Mouse (Mus musculus) CH12.LX (cell line): ENCODE measurements around the gene Lcn5. TPM values are rescaled to one million over a fixed set of nuclear protein-coding genes. Genes with fewer than 3 reads are reported as not detected.

Experiments
- DNase-seq: peaks from one replicate; pipeline ENCODE4 v3.0.0-alpha.2; 2013; ENCODE audit errors: extremely low read depth
- H3K27ac ChIP-seq: 2 replicates; pipeline ENCODE4 v1.5.1; 2012; ENCODE audit warnings: low read depth, mild to moderate bottlenecking, control low read depth, moderate library complexity; ENCODE audit not compliant: insufficient read depth
- H3K27me3 ChIP-seq: replicated peaks from 2 replicates; pipeline ENCODE3; 2012; ENCODE audit warnings: inconsistent platforms
- H3K36me3 ChIP-seq, 2 experiments: replicated peaks in 1 of 2; 2 replicates each; pipeline versions ENCODE3 to v1.6.1; 2012; ENCODE audit warnings: inconsistent platforms in 1 of 2, low read length in 1 of 2, mild to moderate bottlenecking in 1 of 2, mixed read lengths in 1 of 2, moderate library complexity in 1 of 2; ENCODE audit not compliant: control insufficient read depth in 1 of 2, insufficient read depth in 1 of 2
- H3K4me1 ChIP-seq, 2 experiments: 2 replicates each; pipeline ENCODE4 v1.6.1; 2012; ENCODE audit warnings: inconsistent platforms in 1 of 2, moderate library complexity in 1 of 2; ENCODE audit not compliant: insufficient read depth in 2 of 2, control insufficient read depth in 1 of 2
- H3K4me2 ChIP-seq: 2 replicates; pipeline ENCODE4 v1.6.1; 2012; ENCODE audit warnings: low read depth, mild to moderate bottlenecking, control low read depth; ENCODE audit not compliant: poor library complexity, insufficient read depth, severe bottlenecking
- H3K4me3 ChIP-seq, 3 experiments: fragments of 150-350 bp in 1 of 3; sonication (generic) in 1 of 3; replicated peaks in 1 of 3; 2 replicates each; pipeline versions ENCODE3 to v1.5.1; 2011 to 2012; ENCODE audit warnings: low read depth in 2 of 3, low read length in 2 of 3, mild to moderate bottlenecking in 2 of 3, moderate library complexity in 2 of 3, control low read depth in 1 of 3, improper control_type of control experiment in 1 of 3, inconsistent platforms in 1 of 3, mixed read lengths in 1 of 3; ENCODE audit not compliant: poor library complexity in 1 of 3
- H3K79me2 ChIP-seq: replicated peaks from 2 replicates; pipeline ENCODE4 v1.6.1; 2012; ENCODE audit warnings: mild to moderate bottlenecking, moderate library complexity; ENCODE audit not compliant: control insufficient read depth, poor library complexity, insufficient read depth, severe bottlenecking; ENCODE audit errors: extremely low read depth
- H3K9ac ChIP-seq: 2 replicates; pipeline ENCODE4 v1.6.1; 2012; ENCODE audit warnings: low read depth, mild to moderate bottlenecking, control low read depth, moderate library complexity; ENCODE audit not compliant: insufficient read depth
- H3K9me3 ChIP-seq: replicated peaks from 2 replicates; pipeline ENCODE3; 2012; ENCODE audit warnings: low read length, inconsistent platforms, mixed read lengths
- CHD2 ChIP-seq: IDR thresholded peaks from 2 replicates; pipeline ENCODE4 v1.6.1; 2011; ENCODE audit warnings: low read length, improper control_type of control experiment
- CTCF ChIP-seq, 2 experiments: IDR thresholded peaks in 1 of 2; conservative IDR thresholded peaks in 1 of 2; 2 replicates each; pipeline ENCODE4 v1.5.1; 2011 to 2012; ENCODE audit warnings: low read depth in 2 of 2, low read length in 2 of 2, improper control_type of control experiment in 1 of 2, inconsistent platforms in 1 of 2, mild to moderate bottlenecking in 1 of 2, moderate library complexity in 1 of 2
- GABPA ChIP-seq: IDR thresholded peaks from 2 replicates; pipeline ENCODE4 v1.6.1; 2012; ENCODE audit warnings: low read depth, low read length, improper control_type of control experiment, inconsistent platforms; ENCODE audit not compliant: insufficient replicate concordance
- JUN ChIP-seq: IDR thresholded peaks from 2 replicates; pipeline ENCODE4 v1.6.1; 2011; ENCODE audit warnings: low read depth, mild to moderate bottlenecking, low read length, improper control_type of control experiment, moderate library complexity; ENCODE audit not compliant: insufficient read depth
- RAD21 ChIP-seq: IDR thresholded peaks from 2 replicates; pipeline ENCODE4 v1.6.1; 2011; ENCODE audit warnings: low read depth, mild to moderate bottlenecking, low read length, improper control_type of control experiment, moderate library complexity
- TBP ChIP-seq: conservative IDR thresholded peaks from 2 replicates; pipeline ENCODE4 v1.6.1; 2011; ENCODE audit warnings: low read depth, low read length, improper control_type of control experiment
- UBTF ChIP-seq: IDR thresholded peaks from 2 replicates; pipeline ENCODE4 v1.6.1; 2012; ENCODE audit warnings: low read depth, mild to moderate bottlenecking, inconsistent platforms, low read length, improper control_type of control experiment, moderate library complexity
- USF2 ChIP-seq: conservative IDR thresholded peaks from 2 replicates; pipeline ENCODE4 v1.6.1; 2011; ENCODE audit warnings: low read depth, low read length, improper control_type of control experiment
- ZNF384 ChIP-seq: IDR thresholded peaks from 2 replicates; pipeline ENCODE4 v1.6.1; 2012; ENCODE audit warnings: low read depth, low read length, improper control_type of control experiment, inconsistent platforms
- dilution Hi-C: fragments of 300-500 bp; cut with MboI; formaldehyde crosslinking; loops from 2 replicates; pipeline ENCODE4 v1.14.3; 2020; ENCODE audit warnings: low sequenced_read_pairs; ENCODE audit not compliant: extremely low pct_unique_long_range_greater_than_20kb, extremely low pct_ligation_motif_present
- in situ Hi-C: fragments of 300-500 bp; cut with MboI; formaldehyde crosslinking; loops from 3 replicates; pipeline ENCODE4 v1.14.3; 2019; ENCODE audit warnings: low sequenced_read_pairs, low pct_ligation_motif_present, low pct_unique_long_range_greater_than_20kb, mixed read lengths
- polyA plus RNA-seq: library from polyadenylated mRNA; unstranded; fragments of >175 nt; gene quantifications from 2 replicates; pipeline ENCODE4 v1.2.1, GENCODE M21; 2012; ENCODE audit warnings: low read depth; ENCODE audit not compliant: insufficient read length
- total RNA-seq, 2 experiments: library from RNA; depleted of rRNA; stranded (reverse); fragments of 300-350 nt in 1 of 2; fragments of >200 nt in 1 of 2; gene quantifications; 2 replicates each; pipeline ENCODE4 v1.2.3; 2012 to 2014

Lcn5 gene
- total and polyA plus RNA-seq, 3 experiments = not detected

DNA sequence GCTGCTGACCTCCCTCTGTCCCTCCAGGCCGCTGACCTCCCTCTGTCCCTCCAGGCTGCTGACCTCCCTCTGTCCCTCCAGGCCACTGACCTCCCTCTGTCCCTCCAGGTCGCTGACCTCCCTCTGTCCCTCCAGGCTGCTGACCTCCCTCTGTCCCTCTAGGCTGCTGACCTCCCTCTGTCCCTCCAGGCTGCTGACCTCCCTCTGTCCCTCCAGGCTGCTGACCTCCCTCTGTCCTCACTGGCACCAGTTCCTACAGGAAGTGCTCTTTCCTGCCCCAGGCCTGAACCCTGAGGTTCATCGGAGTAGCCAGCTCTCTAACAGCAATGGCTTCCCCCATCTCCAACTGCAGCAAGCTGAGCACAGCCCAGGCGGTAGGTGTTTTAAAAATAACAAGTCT is 29.0 kb upstream of the Lcn5 start:
- H3K79me2 ChIP-seq = no peaks in the 10 kb centered on the region
- H3K36me3 ChIP-seq = no peaks in the 10 kb centered on the region
- TF ChIP-seq USF2 (no peak), CHD2 (no peak), GABPA (no peak), TBP (no peak)
- TF ChIP-seq, all 38 proteins: peak for 0
- no peak for DNase-seq
- no peak overlapping the region for H3K27ac ChIP-seq
- no peak overlapping the region for H3K9ac ChIP-seq
- H3K4me3 ChIP-seq = no peak overlapping the region
- no peaks in the 10 kb centered on the region for H3K4me1 ChIP-seq
- peaks cover 88% of the 10 kb centered on the region for H3K27me3 ChIP-seq
- dilution Hi-C loops (no loop called here), in situ Hi-C loops (no loop called here)
- no peaks in the 10 kb centered on the region for H3K9me3 ChIP-seq
- H3K4me2 ChIP-seq = no peak overlapping the region

- H3K27ac ChIP-seq = no peak overlapping the region
- no peak overlapping the region for H3K9ac ChIP-seq
- H3K27me3 ChIP-seq = peaks cover 68% of the 10 kb centered on the region
- no peak overlapping the region for H3K4me2 ChIP-seq
- in situ Hi-C loops = no loop called here
- H3K79me2 ChIP-seq = no peaks in the 10 kb centered on the region
- no peak overlapping the region for H3K4me3 ChIP-seq
- no peaks in the 10 kb centered on the region for H3K4me1 ChIP-seq
- dilution Hi-C loops = no loop called here
- no peaks in the 10 kb centered on the region for H3K9me3 ChIP-seq
- no peak for TF ChIP-seq JUN
- no peak for DNase-seq
- no peaks in the 10 kb centered on the region for H3K36me3 ChIP-seq
Observed at GRCm38 (mm10) chr2:25633616-25634015, 24.1 kb upstream of the Lcn5 start.

DNA sequence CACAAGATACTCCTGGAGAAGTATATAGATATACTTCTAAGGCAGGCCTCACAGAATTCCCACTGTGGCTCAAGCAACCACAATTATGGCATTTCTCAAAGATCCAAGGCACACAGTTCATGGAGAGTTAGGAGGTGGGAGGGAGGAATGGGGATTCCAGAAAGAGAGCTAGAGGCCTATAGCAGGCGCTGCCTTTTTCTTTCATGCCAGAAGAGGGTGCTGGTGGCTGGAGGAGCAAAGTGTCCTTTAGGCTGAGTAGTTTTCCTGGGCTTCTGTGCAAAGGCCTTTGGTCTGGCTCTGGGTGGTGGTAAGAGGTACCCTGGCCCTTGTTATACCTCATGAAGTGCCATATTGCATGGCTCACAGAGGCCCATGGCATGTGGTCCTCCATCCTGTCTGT is 23.7 kb upstream of the Lcn5 start:
- H3K9ac ChIP-seq = no peak overlapping the region
- TF ChIP-seq UBTF (no peak), RAD21 (peak; percentile 29), CTCF (conservative IDR thresholded peaks at IDR 0.05 in 1 of 2, IDR thresholded peaks at IDR 0.05 in 1 of 2; ENCODE audit: low read depth in 2 of 2, low read length in 2 of 2) (peak; percentile 17 to 44; a peak in 2 of 4 replicates), ZNF384 (no peak)
- DNase-seq = peak; percentile 4
- no peaks in the 10 kb centered on the region for H3K9me3 ChIP-seq
- dilution Hi-C loops (no loop called here), in situ Hi-C loops (no loop called here)
- no peak overlapping the region for H3K27ac ChIP-seq
- H3K36me3 ChIP-seq = no peaks in the 10 kb centered on the region
- peaks cover 69% of the 10 kb centered on the region for H3K27me3 ChIP-seq
- H3K4me2 ChIP-seq = no peak overlapping the region
- no peak overlapping the region for H3K4me3 ChIP-seq
- H3K79me2 ChIP-seq = no peaks in the 10 kb centered on the region
- H3K4me1 ChIP-seq = no peaks in the 10 kb centered on the region
